Mouse (Mus musculus): Measurements from ENCODE around the gene Dnmt1. TPM values are rescaled to one million over a fixed set of nuclear protein-coding genes. Genes with fewer than 3 reads are reported as not detected.

Dnmt1 gene
- total and polyA plus RNA-seq, 3 experiments: 89.9 to 145 (median 121) TPM

DNA sequence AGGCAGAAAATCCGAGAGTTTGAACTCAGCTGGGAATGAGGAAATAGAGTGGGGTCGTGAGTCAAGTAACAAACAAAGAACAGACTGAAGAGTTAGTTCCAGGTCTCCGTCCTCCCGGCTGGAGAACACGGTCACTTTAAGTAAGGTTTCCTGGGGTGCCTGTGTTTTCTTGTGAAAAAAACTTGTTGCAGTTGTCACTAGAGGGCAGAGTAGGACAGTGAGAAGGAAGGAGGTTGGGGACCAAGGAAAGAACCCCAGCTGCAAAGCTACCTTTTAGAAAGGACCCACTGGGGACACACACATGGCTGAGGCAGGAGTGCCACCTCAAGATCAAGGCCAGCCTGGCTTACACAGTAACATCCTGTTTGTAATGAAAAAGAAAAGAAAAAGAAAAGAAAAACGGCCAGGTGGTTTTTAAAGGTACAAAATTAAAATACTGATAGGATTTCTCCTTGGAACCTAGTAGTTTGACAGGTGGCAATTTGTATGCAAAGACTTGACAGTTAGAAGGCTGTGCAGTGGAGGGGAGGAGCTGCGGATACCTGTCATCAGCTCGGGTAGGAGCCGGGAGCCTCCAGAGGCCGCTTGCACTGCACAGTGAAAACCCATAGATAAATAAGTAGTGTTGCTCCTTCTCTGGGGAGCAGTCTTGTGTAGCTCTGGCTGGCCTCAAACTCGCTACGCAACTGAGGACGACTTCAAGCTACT, 58.1 kb downstream of the Dnmt1 start:
- dilution Hi-C loops (cut with MboI; ENCODE audit: extremely low pct_ligation_motif_present, extremely low pct_unique_long_range_greater_than_20kb, low sequenced_read_pairs): no loop called here
- in situ Hi-C loops (cut with MboI; ENCODE audit: low pct_ligation_motif_present, low pct_unique_long_range_greater_than_20kb, low sequenced_read_pairs): loop anchor here (5.0 kb wide), 1 partner anchor 101 kb away; the partner anchor contains the start of gene Mrpl4
- H3K79me2 ChIP-seq (replicated peaks; ENCODE audit: control insufficient read depth, extremely low read depth, insufficient read depth, poor library complexity, severe bottlenecking): peaks cover 18% of the 10 kb centered on the region
- no peak overlapping the region for H3K4me3 ChIP-seq (replicated peaks in 1 of 3; ENCODE audit: low read depth in 2 of 3, low read length in 2 of 3, poor library complexity in 1 of 3)
- peak; percentile 51 for DNase-seq (ENCODE audit: extremely low read depth)
- H3K36me3 ChIP-seq (replicated peaks in 1 of 2; ENCODE audit: control insufficient read depth in 1 of 2, insufficient read depth in 1 of 2, low read length in 1 of 2): peaks cover 26 to 43% of the 10 kb centered on the region in 2 experiments
- no peaks in the 10 kb centered on the region for H3K9me3 ChIP-seq (replicated peaks; ENCODE audit: low read length)
- no peak overlapping the region for H3K4me2 ChIP-seq (ENCODE audit: insufficient read depth, low read depth, poor library complexity, severe bottlenecking)
- peaks cover 5 to 10% of the 10 kb centered on the region in 2 experiments for H3K4me1 ChIP-seq (ENCODE audit: control insufficient read depth in 1 of 2, insufficient read depth in 2 of 2)
- TF ChIP-seq CHD1 (IDR thresholded peaks at IDR 0.05; ENCODE audit: low read depth, low read length) (no peak), JUND (conservative IDR thresholded peaks at IDR 0.05; ENCODE audit: low read depth, low read length) (no peak), RAD21 (IDR thresholded peaks at IDR 0.05; ENCODE audit: low read depth, low read length) (peak; percentile 86), USF1 (IDR thresholded peaks at IDR 0.05; ENCODE audit: low read depth, low read length) (no peak), ELF1 (IDR thresholded peaks at IDR 0.05; ENCODE audit: low read depth, low read length) (no peak), NRF1 (IDR thresholded peaks at IDR 0.05; ENCODE audit: low read depth, low read length) (no peak), NELFE (IDR thresholded peaks at IDR 0.05; ENCODE audit: low read depth, low read length) (no peak), POLR2AphosphoS2 (IDR thresholded peaks at IDR 0.05; ENCODE audit: low read depth, low read length) (no peak; the same call in 1 of the 2 replicates), MAX (IDR thresholded peaks at IDR 0.05; ENCODE audit: low read length) (no peak), ZNF384 (IDR thresholded peaks at IDR 0.05; ENCODE audit: low read depth, low read length) (peak; percentile 78; the same call in 1 of the 2 replicates), IRF4 (IDR thresholded peaks at IDR 0.05; ENCODE audit: low read depth, low read length) (no peak), SMC3 (IDR thresholded peaks at IDR 0.05; ENCODE audit: low read depth, low read length) (peak; percentile 77), UBTF (IDR thresholded peaks at IDR 0.05; ENCODE audit: low read depth, low read length) (no peak), HCFC1 (IDR thresholded peaks at IDR 0.05; ENCODE audit: low read depth, low read length) (no peak), CTCF (conservative IDR thresholded peaks at IDR 0.05 in 1 of 2, IDR thresholded peaks at IDR 0.05 in 1 of 2; ENCODE audit: low read depth in 2 of 2, low read length in 2 of 2) (peak in 1 of 2 experiments; percentile 89; a peak in 3 of 4 replicates), TBP (conservative IDR thresholded peaks at IDR 0.05; ENCODE audit: low read depth, low read length) (no peak), KAT2A (IDR thresholded peaks at IDR 0.05; ENCODE audit: insufficient replicate concordance, low read length) (no peak), SIN3A (IDR thresholded peaks at IDR 0.05; ENCODE audit: low read length) (0 out of 2 replicates have a peak, but pooled peaks have one; percentile 21), POLR2A (IDR thresholded peaks at IDR 0.05; ENCODE audit: low read depth, low read length) (no peak), MAFK (IDR thresholded peaks at IDR 0.05; ENCODE audit: insufficient replicate concordance, low read length) (no peak), ZC3H11A (IDR thresholded peaks at IDR 0.05; ENCODE audit: low read depth, low read length) (peak; percentile 33; the same call in 1 of the 2 replicates), E2F4 (IDR thresholded peaks at IDR 0.05; ENCODE audit: insufficient replicate concordance, low read depth, low read length) (no peak), ZMIZ1 (IDR thresholded peaks at IDR 0.05; ENCODE audit: low read depth, low read length) (no peak)
- H3K9ac ChIP-seq (ENCODE audit: insufficient read depth, low read depth): no peak overlapping the region
- H3K27ac ChIP-seq (ENCODE audit: insufficient read depth, low read depth): no peak overlapping the region
- no peaks in the 10 kb centered on the region for H3K27me3 ChIP-seq (replicated peaks)

Data from CH12.LX (cell line).